Mouse (Mus musculus): Measurements from ENCODE around the gene Hsd11b1.

GRCm38 (mm10) chr1:193309785-193310518, 46.1 kb upstream of the Hsd11b1 start:
- TF ChIP-seq CTCF (IDR thresholded peaks at IDR 0.05; ENCODE audit: borderline replicate concordance, insufficient read depth, low read length) (no peak), POLR2A (IDR thresholded peaks at IDR 0.05; ENCODE audit: low read depth, low read length) (no peak)
